Mouse (Mus musculus) urinary bladder, postnatal 10 days (tissue): ENCODE data around the gene Dpp4.

Experiments used
- DNase-seq: peaks from one replicate; pipeline ENCODE4 v3.0.0; 2022; ENCODE audit warnings: low spot score

Gene Dpp4

GRCm38 (mm10) chr2:62412081-62412821 is at the start of gene Dpp4:
Gene Dpp4, minus strand, starts transcription at chr2:62412231.
- no peak for DNase-seq

GRCm38 (mm10) chr2:62460815-62461450 is 48.9 kb upstream of the Dpp4 start:
- no peak for DNase-seq

- no peak for DNase-seq
These were observed 48.2 kb upstream of the Dpp4 start for GRCm38 (mm10) chr2:62460231-62460710.

GRCm38 (mm10) chr2:62459241-62460174 is 47.5 kb upstream of the Dpp4 start:
- no peak for DNase-seq

- no peak for DNase-seq
These were observed 46.0 kb upstream of the Dpp4 start for GRCm38 (mm10) chr2:62458070-62458469.

- DNase-seq = no peak
These were observed 43.0 kb upstream of the Dpp4 start for GRCm38 (mm10) chr2:62454991-62455390.

- no peak for DNase-seq
These were observed 42.0 kb upstream of the Dpp4 start for GRCm38 (mm10) chr2:62454033-62454432.

- DNase-seq = no peak
These were observed 38.3 kb upstream of the Dpp4 start for GRCm38 (mm10) chr2:62450364-62450763.

GRCm38 (mm10) chr2:62449692-62450346 is 37.8 kb upstream of the Dpp4 start:
- no peak for DNase-seq

- DNase-seq = no peak
These were observed 28.9 kb upstream of the Dpp4 start for GRCm38 (mm10) chr2:62440802-62441544.

- DNase-seq = no peak
These were observed 28.1 kb upstream of the Dpp4 start for GRCm38 (mm10) chr2:62440083-62440482.

GRCm38 (mm10) chr2:62431245-62431795 is 19.3 kb upstream of the Dpp4 start:
- no peak for DNase-seq

GRCm38 (mm10) chr2:62425941-62426340 is 13.9 kb upstream of the Dpp4 start:
- no peak for DNase-seq

- DNase-seq = no peak
These were observed 11.3 kb upstream of the Dpp4 start for GRCm38 (mm10) chr2:62423343-62423776.

- DNase-seq = no peak
These were observed 10.7 kb upstream of the Dpp4 start for GRCm38 (mm10) chr2:62422515-62423342.

GRCm38 (mm10) chr2:62421229-62421628 is 9.2 kb upstream of the Dpp4 start:
- DNase-seq = no peak

GRCm38 (mm10) chr2:62420045-62420444 is 8.0 kb upstream of the Dpp4 start:
- no peak for DNase-seq

GRCm38 (mm10) chr2:62417233-62417632 is 5.2 kb upstream of the Dpp4 start:
- no peak for DNase-seq

GRCm38 (mm10) chr2:62411211-62412080 is 585 bp downstream of the Dpp4 start:
- no peak for DNase-seq
